Mouse (Mus musculus) adrenal gland (tissue): ENCODE measurements around the gene Sh3rf1.

Experiments used
- intact Hi-C: fragments of 180-260 bp; cut with DNase I; formaldehyde crosslinking; loops from one replicate; pipeline ENCODE4 v1.15.1; 2025

Gene Sh3rf1

GRCm38 (mm10) chr8:61359851-61360272, 136.2 kb downstream of the Sh3rf1 start:
- intact Hi-C loops = no loop called here

DNA sequence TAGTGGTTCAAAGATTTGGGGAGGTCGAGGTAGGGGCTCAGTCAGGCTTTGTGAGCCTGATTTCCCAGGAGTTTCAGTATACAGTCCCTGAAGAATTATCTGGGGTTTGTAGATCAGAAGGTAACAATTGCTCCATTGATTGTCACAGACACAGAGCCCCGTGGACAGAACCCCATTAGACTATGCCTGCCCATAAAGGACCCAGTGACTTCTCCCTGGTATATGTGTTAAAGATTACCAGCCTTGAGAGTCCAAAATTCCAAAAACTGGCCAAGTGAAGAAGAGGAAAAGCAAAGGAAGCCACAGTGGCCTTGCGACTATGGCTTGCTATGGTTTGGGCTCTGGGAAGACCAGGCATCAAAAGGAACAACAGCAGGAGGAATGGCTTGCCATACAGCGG, 136.7 kb downstream of the Sh3rf1 start:
- intact Hi-C loops = no loop called here

GRCm38 (mm10) chr8:61361476-61361875, 137.8 kb downstream of the Sh3rf1 start:
- intact Hi-C loops = no loop called here

GRCm38 (mm10) chr8:61362301-61362913, 138.7 kb downstream of the Sh3rf1 start:
- intact Hi-C loops = no loop called here

DNA sequence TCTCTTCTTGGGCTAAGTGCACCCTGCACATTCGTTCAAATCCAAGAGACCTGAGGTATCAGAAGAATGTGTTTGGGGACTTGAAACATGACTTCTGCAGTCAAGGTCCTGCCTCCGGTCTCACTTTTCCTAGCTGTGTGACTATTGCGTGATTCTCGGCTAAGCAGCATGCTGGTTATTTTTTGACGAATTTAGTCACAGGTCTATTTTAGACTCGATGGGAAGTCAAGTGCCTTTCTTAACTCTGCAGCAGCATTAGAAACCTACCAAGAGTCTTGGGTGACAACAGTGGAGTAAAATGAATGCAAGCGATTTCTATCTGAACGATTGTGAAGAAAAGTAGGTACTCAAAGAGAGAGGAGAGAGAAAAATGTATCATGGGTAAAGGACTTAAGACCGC, 149.6 kb downstream of the Sh3rf1 start:
- intact Hi-C loops = no loop called here

- intact Hi-C loops = no loop called here
These were observed 150.5 kb downstream of the Sh3rf1 start for GRCm38 (mm10) chr8:61374059-61374755.

- intact Hi-C loops = no loop called here
These were observed 151.5 kb downstream of the Sh3rf1 start for GRCm38 (mm10) chr8:61375205-61375604.

GRCm38 (mm10) chr8:61378847-61379698, 155.4 kb downstream of the Sh3rf1 start:
- intact Hi-C loops = no loop called here

DNA sequence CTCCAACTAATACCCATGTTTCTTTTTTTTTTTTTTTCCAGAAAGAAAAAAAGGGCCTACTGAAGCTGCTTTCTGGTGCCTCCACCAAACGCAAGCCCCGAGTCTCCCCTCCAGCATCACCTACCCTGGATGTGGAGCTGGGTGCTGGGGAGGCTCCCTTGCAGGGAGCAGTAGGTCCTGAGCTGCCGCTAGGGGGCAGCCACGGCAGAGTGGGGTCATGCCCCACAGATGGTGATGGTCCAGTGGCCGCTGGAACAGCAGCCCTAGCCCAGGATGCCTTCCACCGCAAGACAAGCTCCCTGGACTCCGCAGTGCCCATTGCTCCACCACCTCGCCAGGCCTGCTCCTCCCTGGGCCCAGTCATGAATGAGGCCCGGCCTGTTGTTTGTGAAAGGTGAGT, 160.9 kb downstream of the Sh3rf1 start:
- intact Hi-C loops = no loop called here

GRCm38 (mm10) chr8:61385502-61386191, 162.0 kb downstream of the Sh3rf1 start:
- intact Hi-C loops = no loop called here

DNA sequence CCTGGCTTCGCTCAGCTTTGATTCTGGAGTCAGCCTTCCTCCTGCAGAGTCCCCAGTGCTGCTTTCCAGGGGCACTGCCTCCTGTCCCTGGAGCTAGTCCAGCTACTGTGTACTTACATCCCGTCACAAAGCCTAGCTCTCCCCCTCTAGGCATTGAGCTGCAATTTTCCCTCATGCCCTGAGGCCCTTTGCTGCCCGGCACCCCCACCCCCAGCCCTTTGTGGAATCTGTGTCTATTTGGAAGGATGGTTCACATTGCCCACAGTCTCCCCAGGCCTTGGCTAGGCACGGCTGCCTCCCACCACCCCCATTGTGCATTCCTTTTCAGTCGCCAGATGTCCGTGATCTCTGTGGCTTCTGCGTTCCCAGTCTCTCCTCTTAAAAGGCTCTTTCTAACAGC, 163.0 kb downstream of the Sh3rf1 start:
- intact Hi-C loops = no loop called here

GRCm38 (mm10) chr8:61387501-61387963, 163.9 kb downstream of the Sh3rf1 start:
- intact Hi-C loops = no loop called here

DNA sequence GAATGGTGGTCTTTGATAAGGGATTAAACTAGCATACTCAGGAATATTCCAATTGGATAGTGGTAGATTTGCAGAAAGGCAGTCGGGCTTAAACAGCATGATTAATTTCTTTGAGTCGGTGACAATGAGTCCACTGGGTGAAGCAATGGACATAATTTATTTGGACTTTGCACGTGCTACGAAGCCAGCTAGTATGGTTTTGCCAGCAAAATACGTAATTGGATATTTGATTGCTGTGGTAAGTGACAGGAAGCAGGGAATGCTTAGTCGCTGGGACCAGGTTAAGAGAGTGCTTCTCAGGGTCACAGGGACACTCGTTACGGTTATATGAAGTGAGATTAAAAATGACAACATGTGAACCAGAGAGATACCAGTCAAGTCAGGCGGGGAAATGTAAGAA, 164.7 kb downstream of the Sh3rf1 start:
- intact Hi-C loops = no loop called here

- intact Hi-C loops = no loop called here
These were observed 166.8 kb downstream of the Sh3rf1 start for GRCm38 (mm10) chr8:61390307-61391057.

- intact Hi-C loops = no loop called here
These were observed 167.4 kb downstream of the Sh3rf1 start for GRCm38 (mm10) chr8:61391058-61391434.

DNA sequence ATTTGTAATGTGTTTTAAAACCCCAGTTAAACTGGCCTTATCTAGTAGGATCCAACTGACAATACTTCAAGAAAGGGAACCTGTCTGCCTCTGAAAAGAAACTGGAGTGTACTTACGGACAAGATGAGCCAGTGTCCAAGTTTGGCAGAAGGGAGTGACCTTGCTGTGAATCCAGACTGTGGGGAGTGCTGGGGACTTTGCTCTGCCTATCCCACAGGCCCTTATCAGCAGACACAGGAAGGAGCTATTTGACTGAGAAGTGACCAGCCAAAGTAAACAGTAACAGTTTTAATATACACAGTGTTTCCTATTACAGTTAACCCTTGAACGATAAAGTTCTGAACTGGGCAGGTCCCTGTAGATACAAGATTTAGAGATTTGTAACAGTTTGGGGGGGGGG, 173.5 kb downstream of the Sh3rf1 start:
- intact Hi-C loops = no loop called here

DNA sequence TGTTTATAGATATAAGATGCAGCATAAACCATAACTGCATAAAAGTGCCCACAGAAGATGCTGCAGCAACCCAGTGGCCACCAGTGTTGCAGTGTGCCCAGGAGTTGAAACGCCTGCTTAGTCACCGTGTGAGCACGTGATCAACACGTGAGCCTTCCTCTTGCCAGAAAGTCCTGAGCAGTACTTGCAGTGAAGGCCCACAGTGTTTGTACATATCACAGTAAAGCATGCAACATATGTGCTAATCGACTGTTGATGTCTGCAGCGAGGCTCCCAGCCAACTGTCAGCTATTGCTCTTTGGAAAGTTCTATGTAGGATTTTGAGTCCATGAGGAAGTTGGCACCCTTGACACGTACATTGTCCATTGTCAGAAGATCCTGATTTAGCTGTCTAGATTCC, 174.1 kb downstream of the Sh3rf1 start:
- intact Hi-C loops = no loop called here

- intact Hi-C loops = no loop called here
These were observed 179.2 kb downstream of the Sh3rf1 start for GRCm38 (mm10) chr8:61402861-61403260.

GRCm38 (mm10) chr8:61403266-61404177, 179.8 kb downstream of the Sh3rf1 start:
- intact Hi-C loops = no loop called here

DNA sequence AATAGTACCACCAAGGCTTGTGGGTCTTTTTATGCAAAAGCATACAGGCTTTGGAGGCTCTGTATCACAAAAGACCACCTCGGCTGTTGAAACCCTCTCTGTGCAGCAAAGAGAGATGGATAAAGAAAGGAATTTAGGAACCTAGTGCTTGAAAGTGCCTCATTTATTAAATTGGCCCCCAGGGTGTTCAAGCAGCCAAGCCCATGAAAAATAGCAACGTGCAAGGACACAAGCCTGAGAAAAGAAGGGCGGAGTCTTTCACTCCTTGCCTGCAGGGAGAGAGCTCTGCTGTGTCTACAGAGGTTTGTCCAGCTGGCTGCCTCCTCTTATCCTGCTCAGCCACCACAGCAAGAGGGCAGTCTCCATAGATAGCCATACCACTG, 180.5 kb downstream of the Sh3rf1 start:
- intact Hi-C loops = no loop called here
